In the genomic region with DNA sequence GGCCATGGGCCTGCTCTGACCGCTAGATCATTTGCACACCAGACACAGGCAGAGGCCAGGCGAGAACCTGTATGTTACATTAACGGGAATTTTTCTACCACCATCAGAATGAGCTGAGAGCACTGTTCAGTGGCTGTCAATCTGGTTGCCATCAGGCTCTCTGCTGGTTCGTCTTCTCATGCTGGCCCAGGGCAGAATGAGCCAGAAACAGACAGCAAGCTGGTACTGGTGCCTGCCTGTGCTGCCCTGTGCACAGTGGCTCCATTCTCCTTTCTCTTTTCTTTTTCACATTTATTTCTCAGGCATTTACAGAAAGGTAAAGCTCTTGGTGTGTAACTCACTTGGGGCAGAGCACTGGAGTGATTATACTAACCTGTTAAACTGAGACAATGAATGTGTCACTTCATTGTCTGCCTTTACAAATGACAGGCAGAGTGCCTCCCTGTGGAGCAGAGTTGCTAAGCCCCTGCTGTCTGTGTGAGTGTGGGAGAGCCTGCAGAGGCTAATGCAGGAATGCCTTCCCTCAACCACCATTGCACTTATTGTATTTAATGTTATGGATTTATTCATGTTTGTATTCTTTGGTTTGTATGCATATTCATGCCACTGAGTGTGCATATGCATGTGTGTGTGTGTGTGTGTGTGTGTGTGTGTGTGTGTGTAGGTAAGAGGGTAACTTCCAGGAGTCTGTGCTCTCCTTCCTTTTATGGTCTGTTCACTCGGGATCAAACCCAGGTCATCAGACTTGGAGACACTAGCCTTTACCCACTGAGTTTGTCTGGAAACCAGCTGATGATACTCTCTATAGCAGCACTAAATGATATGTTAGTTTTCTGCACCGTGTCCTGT, we compare ENCODE assay signal across 15 mouse cellular contexts. TPM values are rescaled to one million over a fixed set of nuclear protein-coding genes. Genes with fewer than 3 reads are reported as not detected.
DNase-seq lines count a peak whose midpoint lies in the region; ATAC-seq lines count a peak whose summit lies in the region.
"Had no signal": no experiment of that assay in that cellular context is flagged by ENCODE, and none has a peak within 500 bp of the region (broad histone marks: within the 10 kb centered on the region; RNA-seq: fewer than 3 reads in every experiment).

No protein-coding gene starts in this region.

- H3K4me3 ChIP-seq in midbrain, embryonic 11.5 days (ENCODE audit: low read depth, low read length) = no peak overlapping the region
- no peak overlapping the region for H3K4me3 ChIP-seq in midbrain, embryonic 15.5 days
- H3K4me3 ChIP-seq in forebrain, embryonic 10.5 days = no peak overlapping the region
- no peak overlapping the region for H3K4me3 ChIP-seq in hindbrain, embryonic 12.5 days
- H3K4me3 ChIP-seq: neural tube, embryonic 13.5 days had no signal

- no peak overlapping the region for H3K4me2 ChIP-seq in midbrain, embryonic 11.5 days
- no peak overlapping the region for H3K4me2 ChIP-seq in midbrain, embryonic 15.5 days
- H3K4me2 ChIP-seq in hindbrain, embryonic 12.5 days (replicated peaks) = no peak overlapping the region
- H3K4me2 ChIP-seq: lung, embryonic 14.5 days; neural tube, embryonic 13.5 days had no signal

- no peaks in the 10 kb centered on the region for H3K36me3 ChIP-seq in midbrain, embryonic 11.5 days (ENCODE audit: control insufficient read depth, insufficient read depth, low read length)
- H3K36me3 ChIP-seq in midbrain, embryonic 15.5 days (replicated peaks) = no peaks in the 10 kb centered on the region
- no peaks in the 10 kb centered on the region for H3K36me3 ChIP-seq in forebrain, embryonic 10.5 days (replicated peaks)
- no peaks in the 10 kb centered on the region for H3K36me3 ChIP-seq in hindbrain, embryonic 12.5 days
- H3K36me3 ChIP-seq: neural tube, embryonic 13.5 days had no signal

- peaks cover 10% of the 10 kb centered on the region for H3K4me1 ChIP-seq in midbrain, embryonic 11.5 days (ENCODE audit: control insufficient read depth, insufficient read depth, low read length)
- peaks cover 6% of the 10 kb centered on the region for H3K4me1 ChIP-seq in midbrain, embryonic 15.5 days
- peaks cover 29% of the 10 kb centered on the region for H3K4me1 ChIP-seq in forebrain, embryonic 10.5 days
- peaks cover 20% of the 10 kb centered on the region for H3K4me1 ChIP-seq in hindbrain, embryonic 12.5 days

- no peak for DNase-seq in midbrain, embryonic 11.5 days (ENCODE audit: low spot score, missing footprints)
- DNase-seq in forebrain, embryonic 10.5 days (ENCODE audit: extremely low spot score, low spot score) = no peak
- DNase-seq in retina, postnatal 1 day = peak; percentile 43
- DNase-seq in thymus, adult 18-20 months = no peak
- DNase-seq in gastrocnemius, postnatal 4 days (ENCODE audit: low spot score in 2 of 2) = no peak
- DNase-seq: kidney, adult 8-10 months; liver; lung, embryonic 14.5 days; right cerebral cortex, adult 18-20 months had no signal

- H3K27ac ChIP-seq in midbrain, embryonic 11.5 days (ENCODE audit: low read depth, low read length) = no peak overlapping the region
- no peak overlapping the region; the same call in 1 of the 2 replicates for H3K27ac ChIP-seq in midbrain, embryonic 15.5 days
- peak overlapping the region; percentile 51; the same call in 1 of the 2 replicates for H3K27ac ChIP-seq in forebrain, embryonic 10.5 days
- peak overlapping the region; percentile 30; the same call in 1 of the 2 replicates for H3K27ac ChIP-seq in hindbrain, embryonic 12.5 days
- H3K27ac ChIP-seq: neural tube, embryonic 13.5 days had no signal

- H3K9ac ChIP-seq in midbrain, embryonic 11.5 days (ENCODE audit: low read length) = no peak overlapping the region
- H3K9ac ChIP-seq in midbrain, embryonic 15.5 days = no peak overlapping the region
- no peak overlapping the region for H3K9ac ChIP-seq in hindbrain, embryonic 12.5 days
- H3K9ac ChIP-seq: lung, embryonic 14.5 days; neural tube, embryonic 13.5 days had no signal

- no peaks in the 10 kb centered on the region for H3K27me3 ChIP-seq in midbrain, embryonic 11.5 days (ENCODE audit: control insufficient read depth, insufficient read depth, low read length)
- no peaks in the 10 kb centered on the region for H3K27me3 ChIP-seq in midbrain, embryonic 15.5 days (replicated peaks)
- no peaks in the 10 kb centered on the region for H3K27me3 ChIP-seq in forebrain, embryonic 10.5 days (ENCODE audit: poor library complexity, severe bottlenecking)
- no peaks in the 10 kb centered on the region for H3K27me3 ChIP-seq in hindbrain, embryonic 12.5 days
- H3K27me3 ChIP-seq: neural tube, embryonic 13.5 days had no signal

- WGBS in midbrain, embryonic 11.5 days = 68% methylated on average over 6 of the region's 6 CpGs
- WGBS in midbrain, embryonic 15.5 days = 60% methylated on average over 6 of the region's 6 CpGs
- WGBS in forebrain, embryonic 10.5 days = 59% methylated on average over 6 of the region's 6 CpGs
- 53% methylated on average over 6 of the region's 6 CpGs for WGBS in hindbrain, embryonic 12.5 days

- H3K9me3 ChIP-seq in midbrain, embryonic 11.5 days (ENCODE audit: control insufficient read depth, low read length) = no peaks in the 10 kb centered on the region
- no peaks in the 10 kb centered on the region for H3K9me3 ChIP-seq in midbrain, embryonic 15.5 days
- H3K9me3 ChIP-seq in forebrain, embryonic 10.5 days = no peaks in the 10 kb centered on the region
- H3K9me3 ChIP-seq in hindbrain, embryonic 12.5 days (replicated peaks) = no peaks in the 10 kb centered on the region
- H3K9me3 ChIP-seq: neural tube, embryonic 13.5 days had no signal

- peak; percentile 74 for ATAC-seq in midbrain, embryonic 11.5 days (ENCODE audit: low FRiP score)
- ATAC-seq in midbrain, embryonic 15.5 days (replicated peaks) = no peak; the same call in 1 of the 2 replicates
- peak; percentile 60 for ATAC-seq in hindbrain, embryonic 12.5 days (ENCODE audit: low FRiP score)
- ATAC-seq: CD4-positive, CD25-positive, alpha-beta regulatory T cell, adult 4 months had no signal

RNA-seq across cellular contexts. Expression of a gene that starts 1.3 kb away (rescaled TPM):
- polyA plus RNA-seq in midbrain, embryonic 11.5 days (2014; fragmentation: Nextera tagmentation; extraction: Ambion mirVana) = 0.04 and 0.07 TPM in 2 replicates
- 0.13 and 0.37 TPM in 2 replicates for polyA plus RNA-seq in midbrain, embryonic 15.5 days (2015; fragmentation: Nextera tagmentation; extraction: Ambion mirVana)
- polyA plus RNA-seq in forebrain, embryonic 10.5 days (2016; fragmentation: Nextera tagmentation; extraction: Ambion mirVana) = 0.04 and 0.09 TPM in 2 replicates
- 0.36 and 0.44 TPM in 2 replicates for polyA plus RNA-seq in hindbrain, embryonic 12.5 days (2016; fragmentation: Nextera tagmentation; extraction: Ambion mirVana)
- total RNA-seq in gastrocnemius, postnatal 4 days (2021) = under 1 TPM; 0.02 to 0.18 TPM
- total RNA-seq: gastrocnemius, adult 18-20 months; hematopoietic stem cell, adult 5-6 weeks had no signal
- polyA plus RNA-seq: lung, embryonic 14.5 days had no signal

Comparison
In these comparisons a context has a peak if more than half of its experiments do, and no peak if none do; other contexts are left out.
1. H3K27ac ChIP-seq: peak in forebrain, embryonic 10.5 days (single experiment) and hindbrain, embryonic 12.5 days (single experiment); none in midbrain, embryonic 11.5 days (single experiment) and midbrain, embryonic 15.5 days (single experiment).